Mouse (Mus musculus): ENCODE data around the gene Apmap. TPM values are rescaled to one million over a fixed set of nuclear protein-coding genes. Genes with fewer than 3 reads are reported as not detected.
A peak's percentile ranks its signal among the peaks of the same experiment; 100 is the strongest.

Apmap gene
- polyA plus RNA-seq, 1 experiment from 2014 or later, result 42.7 TPM

DNA sequence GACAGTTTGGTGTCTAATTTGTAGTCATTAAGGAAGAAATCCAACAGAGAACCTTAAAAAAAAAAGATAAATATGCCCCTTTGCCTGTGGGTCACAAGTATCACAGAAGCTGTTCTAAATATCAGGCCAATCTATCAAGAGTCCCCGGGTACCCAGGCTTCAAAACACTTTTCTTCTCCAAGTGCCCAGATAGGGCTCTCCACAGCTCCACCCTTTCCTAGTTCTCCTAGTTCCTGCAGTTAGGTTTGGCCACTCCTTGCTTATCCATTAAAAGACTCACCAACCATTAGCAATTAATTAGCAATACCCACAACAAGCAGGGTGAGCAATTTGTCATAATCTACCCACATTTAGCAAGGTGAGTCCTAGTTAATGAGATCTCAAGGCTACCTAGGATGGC, 1.3 kb downstream of the Apmap start:
- no peak overlapping the region for H3K9ac ChIP-seq
- peak overlapping the region; percentile 86 for H3K4me2 ChIP-seq (replicated peaks)
- 88% methylated on average over 1 of the region's 1 CpGs for WGBS
- H3K9me3 ChIP-seq, result no peaks in the 10 kb centered on the region
- ATAC-seq (ENCODE audit: low FRiP score, low read depth), result no peak
- no peaks in the 10 kb centered on the region for H3K27me3 ChIP-seq (replicated peaks)
- peaks cover 9% of the 10 kb centered on the region for H3K4me1 ChIP-seq
- H3K4me3 ChIP-seq, result no peak overlapping the region
- no peaks in the 10 kb centered on the region for H3K36me3 ChIP-seq
- no peak overlapping the region for H3K27ac ChIP-seq

DNA sequence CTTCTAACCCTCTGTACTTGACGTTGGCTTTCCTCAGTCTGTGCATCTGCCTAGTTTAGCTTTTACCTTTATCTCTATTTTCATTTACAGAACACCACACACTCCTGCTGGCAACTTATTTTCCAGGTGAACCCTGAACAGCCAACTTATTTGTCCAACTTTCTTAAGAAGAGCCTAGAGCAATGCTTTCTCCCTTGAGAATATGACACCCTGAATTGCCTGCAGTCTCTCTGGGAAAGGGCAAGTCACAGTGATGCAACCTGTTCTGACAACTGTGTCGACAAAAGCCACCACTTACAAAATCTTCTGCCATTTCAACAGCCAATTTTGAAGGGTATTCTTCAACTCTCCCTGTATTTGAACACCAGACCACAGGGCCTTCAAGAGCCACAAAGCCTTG, 3.6 kb downstream of the Apmap start:
- peaks cover 9% of the 10 kb centered on the region for H3K4me1 ChIP-seq
- H3K4me2 ChIP-seq (replicated peaks), result no peak overlapping the region
- WGBS, result 83% methylated on average over 2 of the region's 2 CpGs
- H3K9me3 ChIP-seq, result no peaks in the 10 kb centered on the region
- no peak overlapping the region for H3K4me3 ChIP-seq
- no peaks in the 10 kb centered on the region for H3K27me3 ChIP-seq (replicated peaks)
- no peak for ATAC-seq (ENCODE audit: low FRiP score, low read depth)
- no peak overlapping the region for H3K27ac ChIP-seq
- H3K9ac ChIP-seq, result no peak overlapping the region
- H3K36me3 ChIP-seq, result no peaks in the 10 kb centered on the region

DNA sequence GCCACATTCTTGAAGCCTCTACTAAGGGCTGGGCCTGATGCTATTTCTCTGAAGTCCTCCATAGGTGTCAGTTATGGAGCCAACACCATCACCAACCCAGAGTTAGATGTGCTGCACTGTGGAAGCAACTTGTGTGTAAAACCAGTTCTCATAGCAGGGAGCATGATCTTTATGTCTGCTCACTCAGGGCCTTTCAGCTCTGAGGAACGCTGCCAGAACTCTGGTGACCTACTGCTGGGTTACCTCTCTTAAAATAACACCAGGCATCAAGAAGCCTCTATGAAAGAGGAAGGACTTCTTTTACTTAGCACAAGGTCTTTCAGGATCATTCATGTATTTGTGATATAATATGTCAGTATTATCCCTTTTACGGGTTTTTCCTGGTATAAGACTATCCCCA, 6.2 kb downstream of the Apmap start:
- H3K4me2 ChIP-seq (replicated peaks), result no peak overlapping the region
- no peaks in the 10 kb centered on the region for H3K9me3 ChIP-seq
- 93% methylated on average over 2 of the region's 2 CpGs for WGBS
- H3K27me3 ChIP-seq (replicated peaks), result no peaks in the 10 kb centered on the region
- no peak overlapping the region for H3K4me3 ChIP-seq
- peaks cover 3% of the 10 kb centered on the region for H3K4me1 ChIP-seq
- no peak overlapping the region for H3K27ac ChIP-seq
- 0 out of 2 replicates have a peak, but pooled peaks cover 3% of the 10 kb centered on the region for H3K36me3 ChIP-seq
- no peak for ATAC-seq (ENCODE audit: low FRiP score, low read depth)
- H3K9ac ChIP-seq, result no peak overlapping the region

DNA sequence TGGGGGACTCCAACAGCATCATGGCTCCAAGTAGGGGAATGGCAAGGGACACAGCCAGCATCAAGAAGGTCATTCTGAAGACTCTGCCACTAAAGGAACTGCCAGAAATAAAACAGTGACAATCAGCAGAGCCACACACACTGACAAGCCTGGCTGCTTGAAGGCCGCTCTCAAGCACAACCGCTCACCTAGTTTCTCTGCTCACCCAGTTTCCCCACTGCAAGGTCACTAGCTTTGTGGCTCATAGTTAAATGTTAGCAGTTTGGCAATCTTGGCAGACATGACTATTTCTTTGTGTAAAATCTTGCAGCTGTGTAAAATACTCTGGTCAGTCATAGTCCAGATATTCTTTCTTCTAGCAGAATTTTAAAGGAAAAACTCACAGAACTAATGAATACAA, 8.1 kb downstream of the Apmap start:
- Histone ChIP-seq H3K27ac (no peak overlapping the region), H3K4me2 (replicated peaks) (no peak overlapping the region), H3K27me3 (replicated peaks) (no peaks in the 10 kb centered on the region), H3K4me3 (no peak overlapping the region), H3K9ac (no peak overlapping the region), H3K9me3 (no peaks in the 10 kb centered on the region), H3K36me3 (peaks cover 3% of the 10 kb centered on the region; the same call in 1 of the 2 replicates), H3K4me1 (no peaks in the 10 kb centered on the region)
- ATAC-seq (ENCODE audit: low FRiP score, low read depth), result no peak
- 88% methylated on average over 2 of the region's 2 CpGs for WGBS

DNA sequence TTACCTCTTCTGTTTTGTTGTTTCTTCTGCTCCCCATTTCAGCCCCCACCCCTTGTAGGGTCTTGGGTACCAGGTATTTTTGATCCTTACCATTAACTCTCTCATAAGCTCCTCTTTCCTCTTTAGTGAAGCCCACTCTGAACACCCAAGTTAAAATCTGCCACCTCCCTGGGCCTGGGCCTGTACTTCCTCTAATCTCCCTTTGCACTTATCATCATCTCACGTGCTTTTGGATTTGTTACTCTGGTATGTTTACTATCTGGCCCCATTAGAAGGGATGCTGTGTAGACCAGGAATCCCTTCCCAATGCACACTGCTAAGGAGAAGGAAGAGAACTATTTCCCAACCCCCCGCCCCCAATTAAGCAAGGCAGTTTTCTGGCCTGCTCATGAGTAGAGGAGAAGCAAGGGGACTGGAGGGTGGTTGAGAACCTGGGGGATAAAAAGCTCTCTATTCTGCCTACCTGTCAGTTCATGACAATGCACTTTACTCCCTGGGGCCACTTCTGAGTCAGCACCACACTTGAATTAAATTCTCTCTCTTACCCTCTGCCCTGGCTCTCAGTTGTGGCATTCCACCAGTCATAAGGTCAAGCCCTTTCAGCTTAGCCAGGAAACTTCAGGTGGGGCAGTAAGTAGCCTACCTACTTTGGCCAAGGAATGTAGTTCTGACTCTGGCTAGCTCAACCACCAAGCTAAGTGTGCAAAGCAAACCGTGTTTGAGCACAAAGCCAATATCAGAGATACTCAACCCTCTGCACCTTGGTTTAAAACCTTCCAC, 12.8 kb downstream of the Apmap start:
- no peak overlapping the region for H3K27ac ChIP-seq
- H3K9me3 ChIP-seq, result no peaks in the 10 kb centered on the region
- H3K4me2 ChIP-seq (replicated peaks), result no peak overlapping the region
- no peaks in the 10 kb centered on the region for H3K27me3 ChIP-seq (replicated peaks)
- 89% methylated on average over 3 of the region's 3 CpGs for WGBS
- H3K4me1 ChIP-seq, result no peaks in the 10 kb centered on the region
- no peak for ATAC-seq (ENCODE audit: low FRiP score, low read depth)
- H3K4me3 ChIP-seq, result no peak overlapping the region
- H3K9ac ChIP-seq, result no peak overlapping the region
- H3K36me3 ChIP-seq, result peaks cover 15% of the 10 kb centered on the region

DNA sequence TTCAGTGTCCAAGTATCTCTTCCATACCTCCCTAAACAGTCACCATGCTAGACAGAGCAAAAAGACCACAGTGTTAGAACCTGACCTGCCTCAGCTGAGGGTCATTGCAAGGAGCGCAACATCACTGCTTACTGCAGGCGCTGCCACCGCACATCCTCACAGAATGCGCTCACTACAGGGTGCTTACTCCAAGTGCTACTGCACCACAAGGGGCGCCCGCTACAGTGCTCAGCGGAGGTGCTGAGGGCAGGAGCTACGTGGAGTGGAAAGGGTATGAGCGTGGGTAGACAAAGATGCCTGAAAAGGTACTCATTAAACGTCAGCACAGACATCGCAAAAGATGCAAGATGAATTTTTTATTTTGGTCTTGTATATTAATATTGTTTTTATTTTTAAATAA, 19.3 kb downstream of the Apmap start:
- no peak overlapping the region for H3K27ac ChIP-seq
- H3K4me3 ChIP-seq, result no peak overlapping the region
- no peak overlapping the region for H3K4me2 ChIP-seq (replicated peaks)
- WGBS, result 78% methylated on average over 11 of the region's 11 CpGs
- ATAC-seq (ENCODE audit: low FRiP score, low read depth), result no peak
- H3K9me3 ChIP-seq, result no peaks in the 10 kb centered on the region
- no peak overlapping the region for H3K9ac ChIP-seq
- H3K4me1 ChIP-seq, result no peaks in the 10 kb centered on the region
- H3K27me3 ChIP-seq (replicated peaks), result no peaks in the 10 kb centered on the region
- peaks cover 57% of the 10 kb centered on the region for H3K36me3 ChIP-seq

DNA sequence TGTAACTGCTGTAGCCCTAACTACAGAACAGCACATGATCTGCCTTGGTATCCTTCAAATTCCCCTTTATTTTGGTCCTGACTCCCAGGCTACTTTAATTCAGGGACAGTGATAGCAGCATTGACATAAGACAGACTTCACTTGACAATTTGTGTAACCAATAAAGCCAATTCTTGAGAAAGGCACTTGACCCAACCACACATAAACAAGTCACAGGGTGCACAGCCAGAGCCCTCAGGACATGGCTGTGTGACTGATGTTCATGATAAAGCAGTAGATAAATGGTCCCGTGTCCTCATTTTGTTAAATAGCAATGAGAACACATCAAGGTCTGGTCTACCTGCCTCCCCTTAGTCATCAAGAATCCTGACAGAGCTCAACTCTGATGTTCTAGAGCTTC, 28.7 kb downstream of the Apmap start:
- H3K27ac ChIP-seq, result no peak overlapping the region
- H3K4me2 ChIP-seq (replicated peaks), result no peak overlapping the region
- 83% methylated on average over 1 of the region's 1 CpGs for WGBS
- H3K4me1 ChIP-seq, result no peaks in the 10 kb centered on the region
- H3K9me3 ChIP-seq, result no peaks in the 10 kb centered on the region
- ATAC-seq (ENCODE audit: low FRiP score, low read depth), result no peak
- H3K36me3 ChIP-seq, result peaks cover 14% of the 10 kb centered on the region
- H3K4me3 ChIP-seq, result no peak overlapping the region
- H3K9ac ChIP-seq, result no peak overlapping the region
- H3K27me3 ChIP-seq (replicated peaks), result no peaks in the 10 kb centered on the region

DNA sequence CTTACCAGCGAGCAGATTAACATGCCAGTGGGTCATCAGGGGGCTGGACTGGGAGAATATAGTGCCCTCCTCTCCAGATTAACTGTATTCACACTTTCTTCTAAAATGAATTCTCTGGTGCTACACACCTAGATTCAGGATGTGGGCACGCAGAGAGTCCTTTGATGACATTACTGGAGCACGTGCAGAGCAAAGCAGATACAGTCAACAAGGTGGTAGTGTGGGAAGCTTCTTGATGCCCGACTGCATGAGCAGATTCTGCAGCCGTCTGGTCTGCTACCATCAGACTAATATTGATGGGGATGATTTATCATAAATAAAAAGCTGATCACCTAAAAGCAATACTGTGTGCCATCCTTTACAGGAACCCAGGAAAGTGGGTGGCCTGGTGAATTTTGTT, 29.8 kb downstream of the Apmap start:
- peaks cover 4% of the 10 kb centered on the region for H3K36me3 ChIP-seq
- no peaks in the 10 kb centered on the region for H3K9me3 ChIP-seq
- 86% methylated on average over 5 of the region's 5 CpGs for WGBS

DNA sequence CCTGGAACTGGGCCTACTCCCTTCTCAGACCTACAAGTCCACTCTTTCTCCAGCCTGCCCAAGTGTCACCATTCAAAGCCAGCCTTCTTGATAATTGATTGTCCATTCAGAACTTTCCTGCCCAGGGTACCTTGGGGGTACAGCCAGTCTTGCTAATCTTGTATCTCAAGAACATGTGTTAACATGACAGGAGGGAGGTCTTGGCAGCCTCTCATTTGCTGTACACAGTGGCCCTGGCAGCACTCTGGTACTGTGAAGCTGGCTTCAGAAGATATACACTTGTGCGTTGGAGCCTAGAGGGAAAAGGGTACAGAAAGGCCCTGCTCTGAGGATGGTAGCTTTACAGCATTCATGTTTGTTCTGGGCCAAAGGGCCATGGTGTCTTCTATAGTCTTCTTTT, 32.1 kb downstream of the Apmap start:
- H3K4me2 ChIP-seq (replicated peaks), result no peak overlapping the region
- no peaks in the 10 kb centered on the region for H3K27me3 ChIP-seq (replicated peaks)
- H3K27ac ChIP-seq, result no peak overlapping the region
- H3K36me3 ChIP-seq, result no peaks in the 10 kb centered on the region
- H3K9ac ChIP-seq, result no peak overlapping the region
- no peak for ATAC-seq (ENCODE audit: low FRiP score, low read depth)
- no peak overlapping the region for H3K4me3 ChIP-seq
- WGBS, result 97% methylated on average over 1 of the region's 1 CpGs
- H3K4me1 ChIP-seq, result no peaks in the 10 kb centered on the region
- no peaks in the 10 kb centered on the region for H3K9me3 ChIP-seq

More for the DNA sequence above, 29.8 kb downstream of the Apmap start:
- Histone ChIP-seq H3K27ac (no peak overlapping the region), H3K4me3 (no peak overlapping the region), H3K4me2 (replicated peaks) (no peak overlapping the region), H3K27me3 (replicated peaks) (no peaks in the 10 kb centered on the region), H3K9ac (no peak overlapping the region), H3K4me1 (no peaks in the 10 kb centered on the region)
- no peak for ATAC-seq (ENCODE audit: low FRiP score, low read depth)

DNA sequence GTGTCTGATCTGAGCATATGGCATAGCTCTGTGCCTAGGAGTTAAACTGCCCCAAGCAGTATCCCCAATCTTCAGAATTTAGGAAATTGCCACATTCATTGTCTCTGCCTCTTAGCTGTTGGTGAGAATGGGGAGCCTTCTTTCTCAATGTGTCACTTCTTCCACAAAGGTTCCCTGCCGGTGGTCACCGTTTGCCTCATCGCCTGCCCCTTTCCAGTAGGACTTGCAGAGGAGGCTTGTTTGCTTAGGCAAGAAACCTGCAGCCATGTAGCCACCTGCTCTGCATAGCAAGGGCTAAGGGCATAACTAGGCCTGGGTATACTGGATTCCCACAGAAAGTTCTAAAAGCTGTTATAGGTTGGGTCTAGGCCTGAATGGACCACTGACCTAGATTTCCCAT, 35.9 kb downstream of the Apmap start:
- Histone ChIP-seq H3K27me3 (replicated peaks) (no peaks in the 10 kb centered on the region), H3K9ac (no peak overlapping the region), H3K36me3 (no peaks in the 10 kb centered on the region), H3K4me3 (no peak overlapping the region), H3K4me2 (replicated peaks) (no peak overlapping the region), H3K27ac (no peak overlapping the region), H3K9me3 (no peaks in the 10 kb centered on the region), H3K4me1 (no peaks in the 10 kb centered on the region)
- ATAC-seq (ENCODE audit: low FRiP score, low read depth), result no peak
- WGBS, result 90% methylated on average over 3 of the region's 3 CpGs

DNA sequence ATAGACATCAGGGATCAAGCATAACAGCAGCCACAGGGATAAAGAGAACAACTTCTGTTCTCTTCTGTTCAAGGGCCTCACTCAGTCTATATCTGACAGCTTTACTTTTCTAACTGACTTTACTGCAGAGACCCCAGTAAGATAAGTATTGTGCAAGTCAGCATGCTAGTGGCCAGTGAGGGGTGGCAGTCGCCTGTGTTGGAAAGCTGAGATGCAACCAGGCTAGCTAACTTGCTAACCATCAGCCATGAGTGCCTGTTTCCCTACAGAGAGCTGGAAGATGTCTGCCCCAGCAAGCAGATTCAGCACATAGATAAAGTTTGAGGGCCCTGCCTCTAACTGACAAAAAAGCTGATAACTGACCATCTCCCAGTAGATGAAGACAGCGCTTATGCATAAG, 37.6 kb downstream of the Apmap start:
- H3K27ac ChIP-seq, result no peak overlapping the region
- ATAC-seq (ENCODE audit: low FRiP score, low read depth), result no peak
- H3K27me3 ChIP-seq (replicated peaks), result no peaks in the 10 kb centered on the region
- H3K36me3 ChIP-seq, result no peaks in the 10 kb centered on the region
- no peaks in the 10 kb centered on the region for H3K9me3 ChIP-seq
- H3K4me1 ChIP-seq, result no peaks in the 10 kb centered on the region
- 88% methylated on average over 2 of the region's 2 CpGs for WGBS
- H3K9ac ChIP-seq, result no peak overlapping the region
- no peak overlapping the region for H3K4me3 ChIP-seq
- no peak overlapping the region for H3K4me2 ChIP-seq (replicated peaks)

DNA sequence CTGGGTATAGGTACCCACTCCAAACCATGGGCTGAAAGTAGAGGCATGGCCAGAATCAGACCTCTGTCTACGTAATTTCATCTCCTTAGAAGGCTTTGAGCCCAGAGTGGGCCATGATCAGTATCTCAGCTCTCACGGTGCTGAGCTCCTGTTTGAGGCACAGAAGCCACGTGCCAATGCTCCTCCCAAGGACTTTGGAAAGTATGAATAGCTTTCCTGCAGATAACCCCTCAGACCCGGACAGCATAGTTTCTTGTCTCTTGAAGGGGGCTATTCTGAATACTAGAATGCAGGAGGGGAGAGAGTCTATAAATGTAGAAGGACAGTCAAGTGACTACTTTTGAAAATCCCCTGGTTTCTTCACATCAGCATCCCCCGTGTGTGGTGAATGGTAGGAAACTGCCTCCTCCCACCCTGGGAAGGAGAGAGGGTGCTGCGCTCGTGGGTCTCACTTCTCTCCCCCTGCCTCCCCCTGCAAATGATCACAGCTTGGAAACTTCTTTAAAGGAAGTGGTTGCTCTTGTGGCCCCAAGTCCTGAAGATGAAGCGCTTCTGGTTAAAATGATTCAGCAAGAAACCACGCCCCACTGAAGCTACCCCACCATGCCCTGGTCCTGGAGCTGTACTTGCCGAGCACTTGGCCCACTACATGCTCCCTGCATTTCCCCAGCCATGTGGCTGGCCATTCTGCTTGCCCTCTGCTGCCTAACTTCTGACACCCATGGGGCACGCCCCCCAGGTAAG, 38.3 kb downstream of the Apmap start, which contains the start of gene Cst7:
Cst7 (plus strand) TSS at position 569 of the 744 bp plus-strand sequence.
- ATAC-seq (ENCODE audit: low FRiP score, low read depth), result no peak
- no peaks in the 10 kb centered on the region for H3K9me3 ChIP-seq
- WGBS, result 80% methylated on average over 11 of the region's 11 CpGs

More for the DNA sequence above, 38.3 kb downstream of the Apmap start, which contains the start of gene Cst7:
- Histone ChIP-seq H3K4me1 (no peaks in the 10 kb centered on the region), H3K27ac (no peak within 1 kb of the TSS), H3K36me3 (no peaks in the 10 kb centered on the region), H3K4me3 (no peak within 1 kb of the TSS), H3K4me2 (replicated peaks) (no peak within 1 kb of the TSS), H3K27me3 (replicated peaks) (no peaks in the 10 kb centered on the region), H3K9ac (no peak within 1 kb of the TSS)
